Mouse (Mus musculus): Measurements from ENCODE around the gene Pcyt2.
A peak's percentile ranks its signal among the peaks of the same experiment; 100 is the strongest.

Pcyt2 gene

DNA sequence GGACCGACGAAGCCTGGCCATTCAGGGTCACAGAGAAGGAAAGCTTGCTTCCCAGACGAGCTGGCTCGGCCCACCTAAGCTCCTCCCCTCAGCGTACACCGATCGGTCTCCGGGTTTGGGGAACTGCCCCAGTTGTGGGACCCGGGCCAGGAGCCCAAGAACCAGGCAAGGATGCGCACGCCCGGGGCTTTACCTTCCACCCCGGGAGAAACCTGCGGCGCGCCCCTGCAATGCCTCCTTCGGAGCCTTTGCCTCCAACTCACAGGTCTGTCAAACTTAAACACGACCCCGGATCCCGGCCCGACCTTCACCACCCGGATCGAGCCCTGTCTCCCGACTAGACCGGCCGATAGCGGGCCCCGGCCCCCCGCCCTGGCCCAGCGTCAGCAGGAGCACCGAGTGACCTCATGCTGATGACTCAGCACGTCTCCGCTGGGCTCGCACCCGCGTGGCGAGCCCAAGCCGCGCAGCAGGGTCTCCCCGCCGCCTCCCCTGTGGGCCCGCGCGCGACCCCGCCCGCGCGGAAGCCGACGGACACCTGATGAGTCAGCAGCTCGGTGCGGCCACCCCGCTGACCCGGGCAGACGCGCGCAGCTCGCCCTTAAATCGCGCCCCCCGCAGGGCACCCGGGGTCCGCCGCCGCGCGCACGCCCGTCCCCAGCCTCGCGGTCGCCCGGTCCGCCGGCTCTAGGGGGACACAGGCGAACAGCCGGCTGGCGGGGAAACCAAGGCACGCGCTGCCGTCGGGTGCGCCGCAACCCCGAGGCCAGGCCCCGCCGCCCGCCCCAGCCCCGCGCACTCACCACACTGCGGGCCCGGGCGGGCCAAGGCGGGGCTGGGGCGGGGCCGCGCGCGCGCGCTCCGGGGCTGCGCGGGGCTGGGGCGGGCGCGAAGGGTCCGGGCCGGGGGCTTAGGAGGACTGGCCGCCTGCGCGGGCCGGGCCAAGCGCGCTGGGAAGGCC, 15.1 kb upstream of the Pcyt2 start:
- peak; percentile 85 for DNase-seq

DNA sequence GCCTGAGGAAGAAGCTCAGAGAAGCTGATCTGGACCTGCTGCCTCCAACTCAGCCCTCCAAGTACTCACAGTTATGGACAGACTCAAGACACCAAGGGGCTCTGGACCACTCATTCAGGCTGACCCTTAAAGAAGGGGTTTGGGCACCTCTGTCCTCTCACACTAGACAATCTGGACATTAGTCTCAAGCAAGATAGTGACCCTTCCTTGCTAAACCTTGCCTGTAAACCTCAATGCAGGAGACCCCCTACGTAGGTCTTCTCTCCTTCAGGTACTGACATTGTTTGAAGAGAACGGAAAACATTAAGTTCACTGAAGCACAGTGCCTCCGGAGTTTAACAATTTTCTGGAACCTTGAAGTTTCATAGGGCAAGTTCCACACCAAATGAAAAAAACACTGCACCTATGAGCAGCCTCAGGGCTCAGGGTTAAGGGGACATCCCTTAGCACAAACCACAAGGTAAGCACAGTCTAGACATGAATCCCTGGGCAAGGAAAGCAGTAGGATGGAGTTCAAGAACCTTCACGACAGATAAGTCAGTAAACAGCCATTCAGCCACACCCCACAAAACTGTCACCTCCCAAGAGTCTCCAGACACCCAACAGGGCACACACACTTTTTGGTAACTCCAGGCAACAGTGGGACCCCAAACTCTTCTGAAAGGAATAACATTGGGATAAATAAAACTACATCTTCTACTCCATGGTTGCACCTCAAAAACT, 14.2 kb upstream of the Pcyt2 start:
- DNase-seq, result peak; percentile 43

DNA sequence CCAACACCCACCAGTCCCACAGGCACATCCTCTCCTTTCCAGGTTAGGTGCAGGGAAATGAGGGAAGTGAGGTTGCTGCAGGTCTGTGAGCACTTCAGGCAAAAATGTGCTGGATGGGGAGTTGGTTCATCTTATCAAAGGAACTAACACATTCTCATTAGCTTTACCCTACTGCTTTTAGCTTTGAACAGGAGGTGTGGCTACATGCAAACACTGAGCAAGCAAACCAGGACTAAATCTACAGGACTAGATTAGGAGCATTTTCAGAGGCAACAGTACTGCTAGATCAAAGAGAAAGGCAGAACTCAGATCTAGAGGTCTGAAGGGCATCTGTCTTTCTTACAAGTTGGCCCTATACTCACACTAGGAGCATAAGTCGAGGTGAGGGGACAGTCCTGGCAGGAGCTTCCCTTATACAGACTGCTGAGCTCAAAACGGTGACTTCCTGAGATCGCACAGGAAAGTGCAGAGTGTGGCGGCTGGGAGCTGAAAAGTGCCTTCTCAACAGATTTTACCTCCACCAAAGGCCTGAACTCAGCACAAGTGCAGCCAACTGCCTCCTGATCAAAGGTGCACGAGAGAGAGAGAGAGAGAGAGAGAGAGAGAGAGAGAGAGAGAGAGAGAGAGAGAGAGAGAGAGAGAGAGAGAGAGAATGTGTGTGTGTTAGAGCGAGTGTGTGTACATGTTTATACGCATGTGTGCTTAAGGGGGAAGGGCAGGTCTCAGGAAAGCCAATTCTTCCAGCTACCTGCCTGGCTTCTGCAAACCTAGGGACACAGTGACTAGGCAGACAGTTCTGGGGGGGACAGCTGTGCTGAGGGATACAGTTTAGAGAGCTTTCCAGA, 13.4 kb upstream of the Pcyt2 start:
- DNase-seq, result peak; percentile 54

DNA sequence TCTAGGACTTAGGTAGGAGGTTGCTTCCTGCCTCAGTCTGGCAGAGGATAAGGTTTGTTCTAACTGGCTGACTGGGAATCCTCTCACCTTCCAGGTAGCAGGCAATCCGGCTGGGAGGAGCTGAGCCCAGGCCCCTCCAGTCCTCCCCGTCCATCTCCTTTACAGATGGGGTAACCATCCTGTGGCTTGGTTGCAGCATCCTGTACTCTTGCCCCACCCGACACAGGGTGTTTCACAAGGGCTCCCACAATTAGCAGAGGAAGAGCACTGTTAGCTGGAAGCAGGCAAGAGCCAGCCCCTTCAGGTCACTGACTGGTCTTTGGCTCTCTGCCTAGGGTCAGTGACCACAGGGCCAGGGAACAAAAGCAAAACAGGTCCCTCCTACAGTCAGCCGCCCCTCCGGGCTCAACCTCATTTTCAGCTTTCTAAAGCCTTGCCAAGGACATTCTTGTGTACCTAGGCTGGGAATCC, 12.7 kb upstream of the Pcyt2 start:
- peak; percentile 78 for DNase-seq

DNA sequence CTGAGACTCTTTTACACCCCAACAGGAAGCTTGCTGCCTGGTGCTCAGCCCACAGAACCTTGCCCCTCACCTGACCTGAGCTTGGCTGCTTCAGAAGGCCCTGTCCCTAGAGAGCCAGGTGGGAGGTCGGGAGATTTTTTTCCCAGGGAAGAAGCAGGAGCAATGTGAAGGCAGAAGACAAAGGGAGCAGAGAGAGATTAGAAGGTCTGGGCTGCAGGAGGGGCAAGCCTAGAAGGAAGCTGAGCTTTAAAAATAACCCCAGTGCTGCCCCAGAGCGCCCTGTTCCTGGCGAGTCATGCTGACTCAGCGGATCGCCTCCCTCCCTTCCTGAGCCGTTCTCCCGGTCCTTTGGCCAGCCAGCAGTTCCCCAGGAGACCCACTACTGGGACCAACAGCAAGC, 12.2 kb upstream of the Pcyt2 start:
- DNase-seq, result peak; percentile 72

DNA sequence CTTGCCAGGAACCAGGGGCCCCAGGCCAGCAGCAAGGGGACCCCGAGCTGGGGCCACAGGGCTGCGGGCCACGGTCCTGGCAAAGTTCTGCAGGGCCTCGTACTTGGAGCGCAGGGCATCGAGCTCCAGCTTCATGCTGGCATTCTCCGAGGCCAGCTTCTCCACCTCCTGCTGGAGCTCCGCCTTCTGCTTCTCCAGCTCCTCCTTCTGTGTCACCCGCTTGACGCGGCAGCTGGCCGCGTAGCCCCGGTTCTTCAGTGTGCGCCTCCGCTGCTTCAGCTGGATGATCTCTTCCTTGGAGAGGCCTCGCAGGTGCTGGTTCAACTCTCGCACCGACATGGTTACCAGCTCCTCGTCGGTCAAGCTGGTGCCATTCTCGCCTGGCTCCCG, 11.6 kb upstream of the Pcyt2 start:
- peak; percentile 75 for DNase-seq

DNA sequence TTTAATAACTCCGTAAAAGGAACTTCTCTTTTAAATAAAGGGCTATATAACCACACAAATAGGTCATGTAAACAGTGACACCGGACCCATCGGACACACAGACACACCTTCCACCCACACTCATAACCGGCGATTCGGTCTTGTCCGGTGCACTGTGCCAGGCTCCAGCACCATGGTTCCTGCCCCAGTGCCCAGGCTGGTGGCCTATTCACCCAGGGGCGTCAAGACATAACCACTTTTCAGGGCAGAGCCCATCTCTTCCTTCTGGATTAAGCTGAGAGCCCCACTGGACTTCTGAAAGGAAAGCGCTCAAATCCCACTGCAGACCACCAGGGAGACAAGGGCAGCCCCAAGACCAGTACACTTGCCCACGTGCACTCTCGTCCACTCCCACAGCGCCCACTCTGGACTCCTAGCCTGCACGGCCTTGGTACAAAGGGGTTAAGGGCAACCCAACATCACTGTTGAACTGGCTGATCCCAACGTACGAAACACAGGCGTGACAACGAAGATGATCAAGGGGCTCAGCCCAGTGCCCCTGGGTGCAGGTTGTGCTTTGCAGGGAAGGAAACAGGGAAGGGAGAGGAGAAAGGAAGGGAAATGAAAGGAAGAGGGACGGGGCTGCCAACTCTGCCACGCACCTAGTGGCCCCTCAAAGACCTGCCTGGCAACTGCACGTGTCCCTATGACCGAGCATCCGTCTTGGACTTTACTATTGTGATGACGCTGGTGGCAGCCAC, 11.0 kb upstream of the Pcyt2 start:
- DNase-seq, result no peak

DNA sequence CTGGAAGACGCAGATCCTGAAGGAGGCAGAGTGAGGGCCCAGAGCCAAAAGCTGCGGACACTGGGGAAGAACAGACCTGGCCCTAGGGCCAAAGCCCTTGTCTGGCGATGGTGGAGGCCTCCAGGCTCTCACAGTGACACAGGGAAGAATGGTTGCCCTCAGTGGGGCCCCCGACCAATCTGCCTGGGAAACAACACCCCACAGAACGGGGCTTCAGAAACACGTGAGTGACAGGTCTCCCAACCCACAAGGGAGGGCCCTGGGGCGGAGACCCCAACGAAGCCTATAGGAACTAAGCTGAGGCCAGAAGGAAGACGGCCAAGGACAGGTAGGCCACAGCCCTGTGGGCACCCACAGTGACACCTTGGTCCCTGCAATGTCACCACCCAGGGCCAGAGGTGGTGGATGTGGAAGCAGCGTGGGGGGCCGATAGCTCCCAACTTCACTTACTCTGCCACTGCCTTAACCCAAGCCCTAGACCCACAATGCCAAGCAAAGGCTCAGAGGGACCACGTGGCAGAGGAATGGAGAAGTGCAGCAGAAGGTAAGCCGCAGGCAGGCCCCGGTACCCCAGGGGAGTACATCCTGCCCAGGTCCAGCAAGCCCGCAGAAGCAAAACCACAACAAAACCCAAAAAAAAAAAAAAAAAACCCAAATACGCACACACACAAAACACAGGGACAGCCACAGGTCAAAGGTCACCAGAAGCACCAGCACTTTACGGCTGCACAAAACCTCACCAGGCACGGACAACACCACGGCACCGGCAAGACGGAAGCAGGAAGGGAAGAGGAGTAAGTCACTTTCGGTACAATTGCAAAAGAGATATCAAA, 9.9 kb upstream of the Pcyt2 start:
- no peak for DNase-seq

DNA sequence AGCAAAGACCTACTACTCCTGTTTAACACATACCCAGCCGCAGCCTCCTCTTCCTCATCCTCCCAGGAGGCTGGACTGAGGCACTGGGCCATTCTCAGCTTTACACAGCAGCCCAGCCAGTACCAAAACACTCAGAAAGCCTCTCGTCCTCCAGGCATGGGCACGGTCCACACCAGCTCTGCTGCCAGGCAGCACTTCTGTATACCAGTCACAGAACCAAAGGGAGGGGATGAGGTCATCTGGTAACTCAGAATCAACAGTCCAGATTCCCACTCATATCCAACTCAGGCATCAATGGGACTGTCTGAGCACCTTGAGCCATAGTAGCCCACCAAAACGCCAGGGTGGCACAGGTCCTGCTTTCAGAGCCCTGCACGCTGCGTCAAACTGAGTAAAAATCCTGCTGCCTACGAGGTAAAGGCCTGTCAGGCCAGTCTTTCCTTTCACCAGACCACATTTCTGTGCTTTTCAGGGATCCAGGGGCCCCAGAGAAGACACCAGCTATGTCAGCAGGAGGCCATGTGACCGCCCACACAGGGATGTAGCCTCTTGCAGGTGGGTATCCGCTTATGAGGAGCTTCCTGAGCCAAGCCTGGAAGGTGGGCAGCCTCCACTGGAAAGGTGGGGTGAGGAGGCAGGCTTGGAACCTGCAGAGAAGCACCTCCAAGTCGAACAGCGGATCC, 9.2 kb upstream of the Pcyt2 start:
- DNase-seq, result no peak

DNA sequence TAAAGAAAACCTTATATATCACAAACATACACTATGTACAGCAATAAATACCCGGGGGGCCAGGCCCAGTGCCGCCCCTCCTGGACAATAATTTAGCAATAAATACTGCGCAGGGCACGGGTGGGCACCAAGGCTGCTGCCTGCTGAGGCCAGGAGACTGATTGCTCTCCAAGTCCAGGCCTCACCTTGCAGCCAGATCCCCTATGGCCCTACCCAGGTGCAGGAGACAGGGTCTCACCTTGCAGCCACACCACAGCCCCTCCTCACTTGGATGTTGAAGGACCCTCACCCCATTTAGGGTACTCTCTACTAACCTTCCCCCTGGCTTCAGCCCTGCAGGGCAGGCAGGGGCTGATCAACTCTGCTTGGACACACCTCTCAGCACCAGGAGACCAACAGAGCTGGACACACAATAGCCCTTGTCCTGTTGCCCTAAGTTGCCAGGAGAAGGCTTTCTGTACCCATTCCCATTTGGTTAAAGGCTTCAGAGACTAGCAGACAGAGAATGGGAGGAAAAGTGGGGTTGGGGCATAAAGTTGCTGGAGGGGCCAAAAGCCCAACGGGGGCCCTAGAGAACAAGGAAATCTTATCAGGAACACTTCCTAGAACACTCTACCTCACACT, 7.5 kb upstream of the Pcyt2 start, which contains the start of gene Sirt7:
Gene Sirt7, minus strand, starts transcription at position 89 of the 624 bp plus-strand sequence.
- DNase-seq, result no peak

DNA sequence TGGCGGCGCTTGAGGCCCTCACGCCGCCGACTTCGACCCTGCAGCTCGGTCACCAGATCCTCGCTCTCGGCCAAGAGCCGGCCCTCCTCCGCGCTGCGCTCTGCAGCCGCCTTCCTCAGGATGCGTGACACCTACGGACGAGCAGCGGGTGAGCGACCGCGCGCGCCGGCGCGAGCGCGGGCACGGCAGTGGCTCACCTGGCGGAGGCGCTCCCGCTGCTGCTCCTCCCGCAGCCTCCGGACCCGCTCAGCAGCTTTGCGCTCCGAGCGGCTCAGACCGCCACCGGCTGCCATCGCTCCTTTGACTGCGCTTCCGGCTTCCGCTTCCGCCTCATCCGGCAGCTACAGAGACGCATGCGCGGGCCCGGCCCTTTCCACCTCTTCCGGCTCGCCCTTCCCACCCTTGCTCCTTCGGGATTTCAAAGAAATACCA, 7.0 kb upstream of the Pcyt2 start:
- DNase-seq, result peak; percentile 88

DNA sequence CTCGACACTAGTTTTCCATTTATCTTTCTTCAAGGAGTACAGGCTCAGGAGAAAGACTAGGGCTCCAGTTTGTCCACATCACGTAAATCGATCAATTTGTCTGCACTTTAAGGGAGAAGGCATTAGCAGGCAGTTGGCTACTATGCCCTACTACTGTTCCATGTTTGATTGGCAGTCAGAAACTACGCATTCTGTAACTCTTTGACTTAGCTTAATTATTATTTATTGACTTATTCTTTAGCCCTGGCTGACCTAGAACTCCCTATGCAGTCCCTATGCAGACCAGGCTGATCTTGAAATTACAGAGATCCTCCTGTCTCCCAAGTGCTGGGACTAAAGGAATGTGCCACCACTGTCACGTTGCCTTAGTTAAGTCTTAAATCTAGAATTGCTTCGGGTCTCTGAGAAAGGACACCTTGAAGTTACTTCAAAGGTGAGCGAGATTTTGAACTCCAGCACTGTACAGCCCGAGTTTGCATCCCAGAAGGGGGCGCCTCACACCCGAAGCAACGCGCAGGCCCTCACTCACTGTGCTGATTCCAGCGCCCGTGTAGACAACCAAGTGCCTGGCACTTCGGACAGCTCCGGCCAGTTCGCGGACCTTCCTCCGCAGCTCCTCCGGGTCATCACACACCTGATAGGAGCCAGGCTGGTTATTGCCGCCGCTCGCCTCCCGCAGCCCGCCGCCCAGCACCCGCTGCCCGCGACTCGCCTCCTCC, 6.4 kb upstream of the Pcyt2 start:
- DNase-seq, result peak; percentile 79

DNA sequence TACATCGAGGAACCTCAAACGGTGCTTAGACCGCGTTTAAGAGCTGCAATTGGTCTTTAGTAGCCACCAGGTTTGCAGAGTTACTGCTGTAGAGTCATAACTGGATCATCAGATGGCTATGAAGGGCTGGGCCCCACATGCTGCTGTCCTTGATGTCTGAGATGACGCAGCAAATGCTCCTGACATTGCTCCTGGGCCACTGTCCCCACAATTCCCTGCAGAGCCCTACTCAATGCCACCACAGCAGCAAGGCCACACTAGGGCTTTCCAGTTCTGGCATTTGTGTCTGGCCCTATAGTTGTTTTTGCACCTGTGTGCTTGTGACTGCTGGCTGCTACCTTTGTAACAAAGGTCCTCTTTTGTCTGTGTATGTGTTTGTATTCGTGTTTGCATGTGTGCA, 5.1 kb upstream of the Pcyt2 start:
- no peak for DNase-seq

DNA sequence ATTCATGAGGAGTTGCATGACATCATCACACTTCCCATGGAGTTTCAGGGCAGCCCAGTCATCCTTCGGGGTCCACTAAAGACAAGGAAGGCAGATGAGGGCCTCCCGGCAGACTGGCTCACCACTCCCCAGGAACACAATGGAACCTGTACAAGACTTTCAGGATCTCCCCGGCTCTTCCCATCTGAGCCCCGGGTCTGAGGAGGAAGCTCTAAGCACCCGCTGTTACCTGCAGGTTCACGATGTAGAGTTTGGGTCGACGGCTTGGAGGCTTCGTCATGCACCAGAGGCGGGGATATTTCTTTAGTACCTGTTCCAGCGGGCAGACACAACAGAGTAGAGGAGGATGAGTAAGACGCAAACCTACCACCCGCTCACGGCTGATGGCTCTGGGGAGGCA, 2.5 kb upstream of the Pcyt2 start:
- DNase-seq, result no peak

DNA sequence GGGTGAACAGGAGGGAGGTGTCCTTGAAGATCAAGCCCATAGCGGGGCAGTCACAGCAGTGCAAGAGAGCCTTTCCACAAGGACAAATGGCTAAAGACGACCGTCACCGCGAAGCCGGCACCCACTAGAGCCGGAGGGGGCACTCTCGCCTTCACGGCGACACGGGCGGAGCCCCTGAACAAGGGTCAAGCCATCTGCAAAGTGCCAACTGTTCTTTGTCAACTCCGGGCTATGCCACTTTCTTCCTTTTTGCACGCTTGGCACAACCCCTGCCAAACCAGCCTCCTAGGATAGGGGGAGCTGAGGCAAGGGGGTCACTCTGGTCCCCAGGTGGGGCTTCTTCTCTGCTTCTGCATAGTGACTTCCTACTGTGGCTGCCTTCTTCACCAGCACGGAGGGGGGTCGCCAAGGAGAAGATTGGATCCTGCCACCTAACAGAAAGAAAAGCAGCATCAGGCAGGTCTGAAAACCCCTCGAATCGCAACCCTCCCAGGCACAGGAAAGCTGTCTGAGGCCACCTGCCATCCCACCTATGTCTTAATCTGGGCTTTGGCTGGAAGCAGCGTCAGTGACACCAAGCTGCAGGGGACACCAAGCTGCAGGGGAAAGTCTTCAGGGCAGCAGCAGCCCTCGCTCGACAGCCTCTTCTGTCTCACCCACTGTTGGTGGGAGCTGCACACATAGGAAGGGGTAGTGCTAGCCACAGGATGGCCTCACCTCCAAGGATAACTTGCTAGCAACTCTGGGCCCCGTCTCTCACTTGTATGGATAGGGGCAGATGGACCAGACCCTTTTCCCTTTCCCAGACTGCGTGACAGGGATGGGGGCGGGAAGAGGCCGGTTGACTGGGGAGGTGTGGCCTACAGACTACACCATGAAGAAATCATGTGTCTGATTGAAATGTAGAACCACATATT, 1.1 kb upstream of the Pcyt2 start:
- DNase-seq, result no peak

DNA sequence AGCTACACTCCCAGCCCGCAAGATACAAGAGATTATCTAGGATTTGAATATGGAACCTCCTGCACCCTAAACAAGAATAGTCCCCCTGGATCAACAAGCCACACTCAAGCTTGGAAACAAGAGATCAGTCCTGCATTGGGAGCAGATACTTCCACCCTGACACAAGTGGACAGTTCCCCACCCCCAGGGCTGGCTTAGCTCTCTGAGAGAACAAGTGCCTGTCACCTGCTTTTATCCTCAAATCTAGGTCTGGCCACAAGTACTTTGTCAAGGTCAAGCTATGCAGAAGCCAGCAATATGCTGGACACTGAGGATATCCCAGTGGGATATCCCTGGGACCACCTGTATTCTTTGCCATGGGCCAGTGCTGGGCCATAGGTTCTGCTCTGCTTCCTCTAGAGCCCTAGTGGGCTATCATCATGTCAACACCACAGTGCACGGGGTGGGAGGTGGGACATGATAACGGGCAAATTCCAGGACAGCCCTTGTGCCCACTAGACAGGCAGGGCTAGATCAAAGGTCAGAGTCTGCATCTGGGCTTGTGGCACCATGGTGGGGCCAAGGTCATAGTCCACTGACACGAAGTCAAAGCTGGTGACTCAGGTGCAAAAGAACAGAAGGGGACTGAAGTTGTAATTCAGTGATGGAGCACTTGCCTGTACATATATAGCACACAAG, 980 bp downstream of the Pcyt2 start:
- DNase-seq, result peak; percentile 71

DNA sequence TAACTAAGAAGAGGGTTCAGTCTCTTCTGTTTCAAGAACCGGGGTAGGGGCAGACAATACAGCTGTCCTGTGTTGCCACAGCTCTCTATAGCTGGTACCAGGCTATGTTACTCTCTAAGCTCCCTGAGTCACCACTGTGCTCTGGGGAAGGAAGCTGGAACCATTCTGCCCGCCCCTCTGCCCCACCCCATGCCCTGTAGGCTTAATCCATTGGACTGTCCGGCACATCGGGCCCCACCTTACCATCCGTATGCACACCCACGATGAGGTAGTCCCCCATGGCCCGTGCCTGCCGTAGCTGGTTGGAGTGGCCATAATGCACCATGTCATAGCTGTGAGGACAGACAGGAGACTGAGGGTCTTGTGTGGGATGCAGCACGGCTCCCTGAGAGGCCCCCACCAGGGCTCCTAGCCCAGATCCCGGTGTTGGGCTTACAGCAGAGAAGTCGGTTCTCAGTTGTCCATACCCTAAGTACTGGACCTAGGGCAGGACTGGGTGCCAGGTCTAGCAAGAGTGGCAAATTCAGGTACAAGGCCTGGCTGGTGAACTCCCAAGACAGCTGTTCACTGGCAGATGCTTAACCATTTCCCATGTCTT, 2.0 kb downstream of the Pcyt2 start:
- no peak for DNase-seq
